Mouse (Mus musculus): ENCODE results near the gene Armc2. TPM values are rescaled to one million over a fixed set of nuclear protein-coding genes. Genes with fewer than 3 reads are reported as not detected.

Gene Armc2
- polyA plus RNA-seq, 1 experiment from 2014 or later, result 0.21 TPM

DNA sequence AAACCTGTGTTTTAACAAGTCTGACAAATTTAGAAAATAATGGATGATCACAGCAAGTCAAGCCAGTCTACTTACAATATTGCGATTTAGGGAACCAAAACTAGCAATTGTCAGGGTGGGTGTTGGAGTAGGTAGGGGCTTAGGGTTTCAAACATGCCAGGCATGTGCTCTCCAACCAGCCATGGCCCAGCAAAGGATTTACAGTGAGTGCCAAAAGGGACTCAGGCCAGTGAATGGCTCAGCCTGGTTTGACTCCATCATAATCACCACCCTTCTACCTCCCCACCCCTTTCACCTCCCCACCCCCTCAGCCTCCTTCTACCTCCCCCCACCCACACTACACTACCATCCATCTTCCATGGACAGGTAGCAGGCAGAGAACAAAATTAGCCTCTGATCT, 138.6 kb downstream of the Armc2 start:
- H3K9ac ChIP-seq (replicated peaks), result no peak overlapping the region
- no peak overlapping the region for H3K27ac ChIP-seq (ENCODE audit: low read depth)
- H3K4me1 ChIP-seq (ENCODE audit: insufficient read depth), result peaks cover 2% of the 10 kb centered on the region; the same call in 1 of the 2 replicates
- DNase-seq (no peak), ATAC-seq (no peak)
- H3K9me3 ChIP-seq (ENCODE audit: low read length), result no peaks in the 10 kb centered on the region
- no peaks in the 10 kb centered on the region for H3K27me3 ChIP-seq (ENCODE audit: insufficient read depth, low read length)
- 76% methylated on average over 1 of the region's 1 CpGs for WGBS (ENCODE audit: insufficient replicate concordance)
- no peaks in the 10 kb centered on the region for H3K36me3 ChIP-seq (replicated peaks; ENCODE audit: insufficient read depth, low read length)
- H3K4me2 ChIP-seq (ENCODE audit: low read depth, low read length), result no peak overlapping the region
- no peak for TF ChIP-seq EP300 (IDR thresholded peaks at IDR 0.05; ENCODE audit: low read depth)
- no peak for TF ChIP-seq CTCF (IDR thresholded peaks at IDR 0.05; ENCODE audit: low read depth)
- no peak overlapping the region for H3K4me3 ChIP-seq (ENCODE audit: low read depth, low read length)

- TF ChIP-seq CTCF (IDR thresholded peaks at IDR 0.05; ENCODE audit: low read depth) (no peak), EP300 (IDR thresholded peaks at IDR 0.05; ENCODE audit: low read depth) (no peak)
- peaks cover 2% of the 10 kb centered on the region; the same call in 1 of the 2 replicates for H3K4me1 ChIP-seq (ENCODE audit: insufficient read depth)
- no peak for ATAC-seq
- H3K4me3 ChIP-seq (ENCODE audit: low read depth, low read length), result no peak overlapping the region
- no peaks in the 10 kb centered on the region for H3K27me3 ChIP-seq (ENCODE audit: insufficient read depth, low read length)
- H3K27ac ChIP-seq (ENCODE audit: low read depth), result no peak overlapping the region
- H3K9me3 ChIP-seq (ENCODE audit: low read length), result no peaks in the 10 kb centered on the region
- 86% methylated on average over 11 of the region's 11 CpGs for WGBS (ENCODE audit: insufficient replicate concordance)
- H3K9ac ChIP-seq (replicated peaks), result no peak overlapping the region
- H3K36me3 ChIP-seq (replicated peaks; ENCODE audit: insufficient read depth, low read length), result no peaks in the 10 kb centered on the region
- DNase-seq, result no peak
- H3K4me2 ChIP-seq (ENCODE audit: low read depth, low read length), result no peak overlapping the region
Observed at GRCm38 (mm10) chr10:41878344-41878743, 139.9 kb downstream of the Armc2 start.

DNA sequence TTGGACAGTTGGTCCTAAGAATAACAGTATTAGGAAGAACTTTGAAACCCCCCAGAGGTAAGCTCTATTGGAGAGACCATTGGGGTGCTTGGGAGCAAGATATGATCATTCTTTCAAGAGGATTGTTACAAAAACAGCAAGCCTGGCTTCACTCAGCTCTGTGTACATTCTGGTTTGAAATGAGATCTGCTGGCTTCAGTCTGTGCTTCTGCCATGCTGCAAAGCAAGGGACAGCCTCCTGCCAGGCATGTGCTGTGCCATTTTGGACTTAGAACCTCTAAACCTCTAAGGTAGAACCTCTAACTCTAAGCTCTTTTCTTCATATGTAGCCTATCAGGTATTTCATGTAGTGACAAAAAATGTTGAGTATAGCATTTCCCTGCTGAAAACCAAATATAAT, 142.6 kb downstream of the Armc2 start:
- H3K9me3 ChIP-seq (ENCODE audit: low read length), result no peaks in the 10 kb centered on the region
- H3K4me3 ChIP-seq (ENCODE audit: low read depth, low read length), result no peak overlapping the region
- H3K9ac ChIP-seq (replicated peaks), result no peak overlapping the region
- H3K36me3 ChIP-seq (replicated peaks; ENCODE audit: insufficient read depth, low read length), result no peaks in the 10 kb centered on the region
- H3K4me1 ChIP-seq (ENCODE audit: insufficient read depth), result peaks cover 4% of the 10 kb centered on the region
- no peak overlapping the region for H3K4me2 ChIP-seq (ENCODE audit: low read depth, low read length)
- DNase-seq (no peak), ATAC-seq (no peak)
- H3K27me3 ChIP-seq (ENCODE audit: insufficient read depth, low read length), result no peaks in the 10 kb centered on the region
- TF ChIP-seq CTCF (IDR thresholded peaks at IDR 0.05; ENCODE audit: low read depth), result no peak
- no peak for TF ChIP-seq EP300 (IDR thresholded peaks at IDR 0.05; ENCODE audit: low read depth)
- H3K27ac ChIP-seq (ENCODE audit: low read depth), result no peak overlapping the region

DNA sequence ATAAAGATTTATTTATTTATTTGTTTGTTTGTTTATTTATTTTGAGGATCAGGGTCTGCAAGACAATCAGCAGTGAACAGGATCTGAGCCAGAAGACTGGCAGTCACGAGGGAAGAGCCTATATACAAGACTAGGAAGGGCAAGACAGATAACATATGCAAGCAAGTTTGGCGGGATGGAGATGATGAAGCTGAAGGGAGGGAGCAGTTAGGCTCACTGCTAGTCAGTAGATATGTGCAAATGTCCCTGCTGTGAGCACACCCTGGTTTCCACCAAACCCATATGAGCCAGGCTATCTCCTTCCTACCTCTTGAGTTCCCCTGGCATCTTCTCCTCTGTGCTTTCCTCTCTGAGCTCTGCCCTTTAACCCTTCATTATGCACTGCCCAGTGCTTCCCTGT, 146.7 kb downstream of the Armc2 start:
- ATAC-seq, result no peak
- DNase-seq, result no peak
- Histone ChIP-seq H3K36me3 (replicated peaks; ENCODE audit: insufficient read depth, low read length) (no peaks in the 10 kb centered on the region), H3K4me1 (ENCODE audit: insufficient read depth) (peaks cover 13% of the 10 kb centered on the region), H3K9me3 (ENCODE audit: low read length) (no peaks in the 10 kb centered on the region), H3K9ac (replicated peaks) (no peak overlapping the region), H3K27ac (ENCODE audit: low read depth) (no peak overlapping the region), H3K4me2 (ENCODE audit: low read depth, low read length) (no peak overlapping the region), H3K27me3 (ENCODE audit: insufficient read depth, low read length) (no peaks in the 10 kb centered on the region), H3K4me3 (ENCODE audit: low read depth, low read length) (no peak overlapping the region)
- TF ChIP-seq CTCF (IDR thresholded peaks at IDR 0.05; ENCODE audit: low read depth), result no peak
- TF ChIP-seq EP300 (IDR thresholded peaks at IDR 0.05; ENCODE audit: low read depth), result no peak
- 50% methylated on average over 2 of the region's 2 CpGs for WGBS (ENCODE audit: insufficient replicate concordance)

DNA sequence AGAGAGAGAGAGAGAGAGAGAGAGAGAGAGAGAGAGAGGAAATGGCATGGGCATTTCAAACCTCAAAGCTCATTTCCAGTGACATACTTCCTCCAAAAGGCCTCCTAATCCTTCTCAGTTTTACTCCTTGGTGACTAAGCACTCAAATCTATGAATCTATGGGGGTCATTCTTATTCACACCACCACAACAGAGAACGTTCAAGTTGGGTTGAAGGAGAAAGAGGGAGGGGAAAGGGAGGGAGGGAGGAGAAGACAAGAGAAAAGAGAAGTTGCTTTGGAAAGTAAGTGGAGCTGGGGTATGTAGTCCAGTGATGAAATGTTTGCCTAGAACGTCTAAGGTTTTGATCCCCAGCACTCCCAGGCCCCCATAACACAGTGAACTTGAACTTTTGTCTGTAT, 148.1 kb downstream of the Armc2 start:
- TF ChIP-seq EP300 (IDR thresholded peaks at IDR 0.05; ENCODE audit: low read depth), result no peak
- TF ChIP-seq CTCF (IDR thresholded peaks at IDR 0.05; ENCODE audit: low read depth), result no peak
- Histone ChIP-seq H3K27me3 (ENCODE audit: insufficient read depth, low read length) (no peaks in the 10 kb centered on the region), H3K4me3 (ENCODE audit: low read depth, low read length) (no peak overlapping the region), H3K36me3 (replicated peaks; ENCODE audit: insufficient read depth, low read length) (no peaks in the 10 kb centered on the region), H3K9me3 (ENCODE audit: low read length) (no peaks in the 10 kb centered on the region), H3K27ac (ENCODE audit: low read depth) (no peak overlapping the region), H3K4me2 (ENCODE audit: low read depth, low read length) (no peak overlapping the region), H3K9ac (replicated peaks) (no peak overlapping the region), H3K4me1 (ENCODE audit: insufficient read depth) (peaks cover 13% of the 10 kb centered on the region)
- WGBS (ENCODE audit: insufficient replicate concordance), result 19% methylated on average over 2 of the region's 2 CpGs
- no peak for ATAC-seq
- DNase-seq, result no peak

GRCm38 (mm10) chr10:41867956-41868355, 150.3 kb downstream of the Armc2 start:
- ATAC-seq (no peak), DNase-seq (no peak)
- 47% methylated on average over 5 of the region's 5 CpGs for WGBS (ENCODE audit: insufficient replicate concordance)
- H3K4me3 ChIP-seq (ENCODE audit: low read depth, low read length), result no peak overlapping the region
- no peak overlapping the region for H3K27ac ChIP-seq (ENCODE audit: low read depth)
- H3K9ac ChIP-seq (replicated peaks), result no peak overlapping the region
- H3K4me2 ChIP-seq (ENCODE audit: low read depth, low read length), result no peak overlapping the region
- TF ChIP-seq EP300 (IDR thresholded peaks at IDR 0.05; ENCODE audit: low read depth) (no peak), CTCF (IDR thresholded peaks at IDR 0.05; ENCODE audit: low read depth) (no peak)
- no peaks in the 10 kb centered on the region for H3K27me3 ChIP-seq (ENCODE audit: insufficient read depth, low read length)
- no peaks in the 10 kb centered on the region for H3K9me3 ChIP-seq (ENCODE audit: low read length)
- H3K4me1 ChIP-seq (ENCODE audit: insufficient read depth), result peaks cover 13% of the 10 kb centered on the region
- H3K36me3 ChIP-seq (replicated peaks; ENCODE audit: insufficient read depth, low read length), result no peaks in the 10 kb centered on the region

DNA sequence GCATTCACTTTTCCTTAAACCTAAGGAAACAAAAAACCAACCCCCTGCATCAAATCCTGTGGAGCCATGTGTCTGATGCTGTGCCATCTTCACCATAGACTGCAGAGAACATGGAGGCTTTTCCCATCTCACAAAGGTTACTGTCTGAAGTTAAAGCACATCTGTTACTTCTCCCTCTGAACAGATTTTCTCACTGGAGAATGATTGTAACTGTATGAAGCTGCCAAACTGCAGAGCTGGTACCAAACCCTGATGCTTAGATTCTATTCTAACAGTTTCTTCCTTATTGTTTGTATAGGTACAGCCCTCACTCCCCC, 151.4 kb downstream of the Armc2 start:
- peaks cover 12% of the 10 kb centered on the region for H3K4me1 ChIP-seq (ENCODE audit: insufficient read depth)
- DNase-seq, result no peak
- no peak overlapping the region for H3K27ac ChIP-seq (ENCODE audit: low read depth)
- H3K9ac ChIP-seq (replicated peaks), result no peak overlapping the region
- H3K4me3 ChIP-seq (ENCODE audit: low read depth, low read length), result no peak overlapping the region
- ATAC-seq, result no peak
- no peak overlapping the region for H3K4me2 ChIP-seq (ENCODE audit: low read depth, low read length)
- H3K9me3 ChIP-seq (ENCODE audit: low read length), result no peaks in the 10 kb centered on the region
- no peaks in the 10 kb centered on the region for H3K27me3 ChIP-seq (ENCODE audit: insufficient read depth, low read length)
- no peaks in the 10 kb centered on the region for H3K36me3 ChIP-seq (replicated peaks; ENCODE audit: insufficient read depth, low read length)
- TF ChIP-seq CTCF (IDR thresholded peaks at IDR 0.05; ENCODE audit: low read depth) (no peak), EP300 (IDR thresholded peaks at IDR 0.05; ENCODE audit: low read depth) (no peak)

Data from liver, postnatal 0 days (tissue).